Mouse (Mus musculus): ENCODE measurements at regions not wholly inside any gene's neighbourhood (a gene's known extent, or its start where the extent isn't known, plus 50 kb on each side); places are given as distances from the start of the nearest gene placed in this dataset.

DNA sequence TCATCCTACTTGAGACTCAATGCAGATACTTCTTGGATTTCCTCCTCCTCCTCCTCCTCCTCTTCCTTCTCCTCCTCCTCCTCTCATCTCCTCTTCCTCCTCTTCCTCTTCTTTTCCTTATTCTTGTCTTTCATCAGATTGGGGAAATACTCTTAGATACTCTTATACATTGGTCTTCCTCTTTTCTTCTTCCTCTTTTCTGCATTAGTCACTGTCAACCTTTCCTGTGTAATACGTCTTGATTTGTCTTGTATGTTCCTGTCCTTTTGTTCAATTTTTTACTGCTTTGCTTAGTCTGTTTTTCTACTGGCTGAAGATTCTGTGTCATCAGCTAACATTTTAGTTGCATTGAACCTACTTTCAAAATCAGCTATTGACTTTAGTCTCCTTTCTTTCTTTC, 279.5 kb downstream of the Bcl11a start:
- H3K9me3 ChIP-seq (replicated peaks; ENCODE audit: control insufficient read depth, low read length): no peaks in the 10 kb centered on the region
- H3K36me3 ChIP-seq (ENCODE audit: control insufficient read depth, insufficient read depth, low read length): no peaks in the 10 kb centered on the region
- H3K9ac ChIP-seq (ENCODE audit: low read length): no peak overlapping the region
- H3K4me3 ChIP-seq (replicated peaks; ENCODE audit: low read length): no peak overlapping the region
- 62% methylated on average over 1 of the region's 1 CpGs for WGBS
- no peak overlapping the region for H3K27ac ChIP-seq (ENCODE audit: low read length)
- 0 out of 2 replicates have a peak, but pooled peaks cover 3% of the 10 kb centered on the region for H3K4me1 ChIP-seq (ENCODE audit: control insufficient read depth, insufficient read depth, low read length)
- no peak overlapping the region for H3K4me2 ChIP-seq (ENCODE audit: low read depth, low read length)
- no peak for ATAC-seq (ENCODE audit: insufficient read depth, low FRiP score)
- no peaks in the 10 kb centered on the region for H3K27me3 ChIP-seq (ENCODE audit: control insufficient read depth, insufficient read depth, low read length)

GRCm38 (mm10) chr11:24359086-24359485, 281.2 kb downstream of the Bcl11a start:
- ATAC-seq (ENCODE audit: insufficient read depth, low FRiP score): no peak
- H3K4me1 ChIP-seq (ENCODE audit: control insufficient read depth, insufficient read depth, low read length): 0 out of 2 replicates have a peak, but pooled peaks cover 3% of the 10 kb centered on the region

DNA sequence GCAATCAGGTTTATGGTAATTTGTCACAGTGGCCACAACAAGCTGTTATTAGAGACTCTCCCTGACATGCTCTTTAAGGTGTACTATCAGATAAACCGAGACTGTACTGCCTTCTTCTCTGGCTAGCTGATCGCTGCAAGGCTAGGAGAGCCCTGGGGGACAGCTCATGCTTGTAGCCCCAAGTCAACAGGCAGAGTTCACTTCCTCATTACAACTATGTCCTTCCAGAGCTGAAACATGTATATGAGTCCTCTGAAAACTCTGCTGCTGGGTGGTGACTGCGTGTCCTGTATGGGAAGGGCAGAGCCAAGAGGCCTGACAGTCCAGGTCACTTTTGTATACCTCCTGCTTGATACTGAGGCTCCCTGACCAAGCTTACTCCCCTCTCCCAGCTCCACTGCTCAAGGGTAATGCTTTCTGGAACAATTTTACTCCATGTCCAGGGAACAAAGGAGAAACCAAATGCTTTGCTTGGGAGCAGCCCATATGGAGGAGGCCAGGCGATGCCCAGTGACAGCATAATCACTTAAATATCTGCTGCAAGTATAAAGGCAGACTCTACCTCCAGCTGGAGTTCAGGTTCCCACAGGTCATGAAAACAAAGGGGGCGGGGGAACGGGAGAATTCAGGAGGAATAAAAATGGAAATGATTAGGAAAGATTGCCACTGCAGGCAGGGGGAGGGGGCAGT, 284.3 kb downstream of the Bcl11a start:
- no peak overlapping the region for H3K9ac ChIP-seq (ENCODE audit: low read length)
- H3K4me1 ChIP-seq (ENCODE audit: control insufficient read depth, insufficient read depth, low read length): 0 out of 2 replicates have a peak, but pooled peaks cover 3% of the 10 kb centered on the region
- no peak overlapping the region for H3K4me3 ChIP-seq (replicated peaks; ENCODE audit: low read length)
- ATAC-seq (ENCODE audit: insufficient read depth, low FRiP score): no peak
- H3K4me2 ChIP-seq (ENCODE audit: low read depth, low read length): no peak overlapping the region
- no peaks in the 10 kb centered on the region for H3K27me3 ChIP-seq (ENCODE audit: control insufficient read depth, insufficient read depth, low read length)
- no peaks in the 10 kb centered on the region for H3K36me3 ChIP-seq (ENCODE audit: control insufficient read depth, insufficient read depth, low read length)
- H3K9me3 ChIP-seq (replicated peaks; ENCODE audit: control insufficient read depth, low read length): no peaks in the 10 kb centered on the region
- 55% methylated on average over 6 of the region's 6 CpGs for WGBS
- H3K27ac ChIP-seq (ENCODE audit: low read length): no peak overlapping the region

More at GRCm38 (mm10) chr11:24359086-24359485, 281.2 kb downstream of the Bcl11a start:
- H3K27me3 ChIP-seq (ENCODE audit: control insufficient read depth, insufficient read depth, low read length): no peaks in the 10 kb centered on the region
- no peaks in the 10 kb centered on the region for H3K36me3 ChIP-seq (ENCODE audit: control insufficient read depth, insufficient read depth, low read length)
- no peak overlapping the region for H3K4me2 ChIP-seq (ENCODE audit: low read depth, low read length)
- no peak overlapping the region for H3K27ac ChIP-seq (ENCODE audit: low read length)
- no peak overlapping the region for H3K9ac ChIP-seq (ENCODE audit: low read length)
- H3K9me3 ChIP-seq (replicated peaks; ENCODE audit: control insufficient read depth, low read length): no peaks in the 10 kb centered on the region
- no peak overlapping the region for H3K4me3 ChIP-seq (replicated peaks; ENCODE audit: low read length)

DNA sequence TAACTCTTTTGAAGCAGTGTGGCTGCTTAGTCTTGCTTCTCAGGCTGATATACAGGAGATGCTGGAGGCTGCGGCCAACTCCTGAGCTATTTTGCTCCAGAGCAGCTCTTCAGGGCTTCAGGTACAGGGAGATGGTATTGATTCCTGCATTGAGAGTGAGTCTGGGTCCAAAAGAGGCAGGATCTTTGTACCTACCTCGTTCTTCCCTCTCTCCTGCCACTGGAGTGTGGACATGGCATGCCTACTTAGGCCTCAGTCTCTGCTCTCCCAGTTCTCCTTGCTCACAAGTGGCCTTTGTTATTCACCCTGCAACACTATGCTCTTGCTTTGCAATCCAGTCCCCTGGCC, 284.8 kb downstream of the Bcl11a start:
- no peak for ATAC-seq (ENCODE audit: insufficient read depth, low FRiP score)
- WGBS: 76% methylated on average over 2 of the region's 2 CpGs
- no peak overlapping the region for H3K4me3 ChIP-seq (replicated peaks; ENCODE audit: low read length)

GRCm38 (mm10) chr11:24363418-24364364, 285.8 kb downstream of the Bcl11a start:
- no peaks in the 10 kb centered on the region for H3K36me3 ChIP-seq (ENCODE audit: control insufficient read depth, insufficient read depth, low read length)
- WGBS: 68% methylated on average over 9 of the region's 9 CpGs
- no peak for ATAC-seq (ENCODE audit: insufficient read depth, low FRiP score)
- no peaks in the 10 kb centered on the region for H3K9me3 ChIP-seq (replicated peaks; ENCODE audit: control insufficient read depth, low read length)
- 0 out of 2 replicates have a peak, but pooled peaks cover 3% of the 10 kb centered on the region for H3K4me1 ChIP-seq (ENCODE audit: control insufficient read depth, insufficient read depth, low read length)
- H3K4me3 ChIP-seq (replicated peaks; ENCODE audit: low read length): no peak overlapping the region
- H3K9ac ChIP-seq (ENCODE audit: low read length): no peak overlapping the region
- H3K4me2 ChIP-seq (ENCODE audit: low read depth, low read length): no peak overlapping the region
- no peaks in the 10 kb centered on the region for H3K27me3 ChIP-seq (ENCODE audit: control insufficient read depth, insufficient read depth, low read length)
- H3K27ac ChIP-seq (ENCODE audit: low read length): no peak overlapping the region

More for the DNA sequence above, 284.8 kb downstream of the Bcl11a start:
- H3K9ac ChIP-seq (ENCODE audit: low read length): no peak overlapping the region
- no peak overlapping the region for H3K4me2 ChIP-seq (ENCODE audit: low read depth, low read length)
- no peaks in the 10 kb centered on the region for H3K9me3 ChIP-seq (replicated peaks; ENCODE audit: control insufficient read depth, low read length)
- no peaks in the 10 kb centered on the region for H3K27me3 ChIP-seq (ENCODE audit: control insufficient read depth, insufficient read depth, low read length)
- H3K27ac ChIP-seq (ENCODE audit: low read length): no peak overlapping the region
- H3K36me3 ChIP-seq (ENCODE audit: control insufficient read depth, insufficient read depth, low read length): no peaks in the 10 kb centered on the region
- H3K4me1 ChIP-seq (ENCODE audit: control insufficient read depth, insufficient read depth, low read length): 0 out of 2 replicates have a peak, but pooled peaks cover 3% of the 10 kb centered on the region

GRCm38 (mm10) chr11:24370198-24370860, 292.5 kb downstream of the Bcl11a start:
- Histone ChIP-seq H3K4me3 (replicated peaks; ENCODE audit: low read length) (no peak overlapping the region), H3K9me3 (replicated peaks; ENCODE audit: control insufficient read depth, low read length) (no peaks in the 10 kb centered on the region), H3K4me2 (ENCODE audit: low read depth, low read length) (no peak overlapping the region), H3K9ac (ENCODE audit: low read length) (no peak overlapping the region), H3K27me3 (ENCODE audit: control insufficient read depth, insufficient read depth, low read length) (no peaks in the 10 kb centered on the region), H3K4me1 (ENCODE audit: control insufficient read depth, insufficient read depth, low read length) (peaks cover 7% of the 10 kb centered on the region), H3K27ac (ENCODE audit: low read length) (no peak overlapping the region), H3K36me3 (ENCODE audit: control insufficient read depth, insufficient read depth, low read length) (no peaks in the 10 kb centered on the region)
- WGBS: 46% methylated on average over 15 of the region's 15 CpGs
- ATAC-seq (ENCODE audit: insufficient read depth, low FRiP score): no peak

- WGBS: 74% methylated on average over 10 of the region's 10 CpGs
- H3K4me3 ChIP-seq (replicated peaks; ENCODE audit: low read length): no peak overlapping the region
- H3K27ac ChIP-seq (ENCODE audit: low read length): no peak overlapping the region
- no peak overlapping the region for H3K4me2 ChIP-seq (ENCODE audit: low read depth, low read length)
- H3K4me1 ChIP-seq (ENCODE audit: control insufficient read depth, insufficient read depth, low read length): peaks cover 7% of the 10 kb centered on the region
- no peak overlapping the region for H3K9ac ChIP-seq (ENCODE audit: low read length)
- ATAC-seq (ENCODE audit: insufficient read depth, low FRiP score): no peak
- H3K9me3 ChIP-seq (replicated peaks; ENCODE audit: control insufficient read depth, low read length): no peaks in the 10 kb centered on the region
- H3K27me3 ChIP-seq (ENCODE audit: control insufficient read depth, insufficient read depth, low read length): no peaks in the 10 kb centered on the region
- H3K36me3 ChIP-seq (ENCODE audit: control insufficient read depth, insufficient read depth, low read length): no peaks in the 10 kb centered on the region
These were observed 293.2 kb downstream of the Bcl11a start for GRCm38 (mm10) chr11:24370861-24371686.

GRCm38 (mm10) chr11:24371687-24371950, 293.8 kb downstream of the Bcl11a start:
- no peak overlapping the region for H3K27ac ChIP-seq (ENCODE audit: low read length)
- H3K4me1 ChIP-seq (ENCODE audit: control insufficient read depth, insufficient read depth, low read length): peaks cover 7% of the 10 kb centered on the region
- no peak for ATAC-seq (ENCODE audit: insufficient read depth, low FRiP score)
- H3K9ac ChIP-seq (ENCODE audit: low read length): no peak overlapping the region
- no peaks in the 10 kb centered on the region for H3K27me3 ChIP-seq (ENCODE audit: control insufficient read depth, insufficient read depth, low read length)
- no peaks in the 10 kb centered on the region for H3K9me3 ChIP-seq (replicated peaks; ENCODE audit: control insufficient read depth, low read length)
- no peaks in the 10 kb centered on the region for H3K36me3 ChIP-seq (ENCODE audit: control insufficient read depth, insufficient read depth, low read length)
- 68% methylated on average over 5 of the region's 5 CpGs for WGBS
- H3K4me3 ChIP-seq (replicated peaks; ENCODE audit: low read length): no peak overlapping the region
- H3K4me2 ChIP-seq (ENCODE audit: low read depth, low read length): no peak overlapping the region
